Mouse (Mus musculus) cerebellum, adult 2 months (tissue): Measurements from ENCODE around the gene Mthfr.

Source experiments
- CTCF ChIP-seq: fragments of 200-500 bp; IDR thresholded peaks from 2 replicates; pipeline ENCODE4 v1.5.1; 2011; ENCODE audit warnings: low read depth, mild to moderate bottlenecking, control low read depth, low read length, moderate library complexity, borderline replicate concordance; ENCODE audit not compliant: insufficient read depth
- POLR2A ChIP-seq: fragments of 200-500 bp; IDR thresholded peaks from 2 replicates; pipeline ENCODE4 v1.6.1; 2011; ENCODE audit warnings: low read length, control low read depth, borderline replicate concordance; ENCODE audit not compliant: insufficient read depth

GRCm38 (mm10) chr4:148079944-148080596, 41.2 kb downstream of the Mthfr start:
- TF ChIP-seq CTCF (no peak), POLR2A (no peak)
